Mouse (Mus musculus): ENCODE results near the gene Bach2. TPM values are rescaled to one million over a fixed set of nuclear protein-coding genes. Genes with fewer than 3 reads are reported as not detected.

Bach2 gene
- total and polyA plus RNA-seq, 2 experiments from 2014 or later = 11.7 to 15.9 TPM

GRCm38 (mm10) chr4:32574604-32575003 is 336.0 kb downstream of the Bach2 start:
- H3K27me3 ChIP-seq (ENCODE audit: insufficient read depth, low read length) = no peaks in the 10 kb centered on the region
- H3K9me3 ChIP-seq (ENCODE audit: low read length) = no peaks in the 10 kb centered on the region
- peaks cover 5% of the 10 kb centered on the region; the same call in 1 of the 2 replicates for H3K36me3 ChIP-seq (ENCODE audit: insufficient read depth, low read length)
- no peak overlapping the region for H3K4me3 ChIP-seq (ENCODE audit: low read depth, low read length)
- ATAC-seq (ENCODE audit: low FRiP score) = no peak
- 92% methylated on average over 1 of the region's 1 CpGs for WGBS
- no peak for DNase-seq (ENCODE audit: low spot score)
- H3K4me2 ChIP-seq (ENCODE audit: low read depth, low read length, poor library complexity, severe bottlenecking) = no peak overlapping the region
- no peak overlapping the region for H3K27ac ChIP-seq (ENCODE audit: low read depth, low read length)
- no peak overlapping the region for H3K9ac ChIP-seq (replicated peaks; ENCODE audit: low read length, poor library complexity, severe bottlenecking)
- peaks cover 12% of the 10 kb centered on the region for H3K4me1 ChIP-seq (ENCODE audit: insufficient read depth, low read length)
- TF ChIP-seq CTCF (IDR thresholded peaks at IDR 0.05) = peak; percentile 48

GRCm38 (mm10) chr4:32575165-32575564 is 336.6 kb downstream of the Bach2 start:
- Histone ChIP-seq H3K9ac (replicated peaks; ENCODE audit: low read length, poor library complexity, severe bottlenecking) (no peak overlapping the region), H3K36me3 (ENCODE audit: insufficient read depth, low read length) (peaks cover 11% of the 10 kb centered on the region), H3K4me1 (ENCODE audit: insufficient read depth, low read length) (peaks cover 9% of the 10 kb centered on the region), H3K27ac (ENCODE audit: low read depth, low read length) (no peak overlapping the region), H3K4me3 (ENCODE audit: low read depth, low read length) (no peak overlapping the region), H3K27me3 (ENCODE audit: insufficient read depth, low read length) (no peaks in the 10 kb centered on the region), H3K9me3 (ENCODE audit: low read length) (no peaks in the 10 kb centered on the region), H3K4me2 (ENCODE audit: low read depth, low read length, poor library complexity, severe bottlenecking) (no peak overlapping the region)
- 80% methylated on average over 9 of the region's 9 CpGs for WGBS
- no peak for TF ChIP-seq CTCF (IDR thresholded peaks at IDR 0.05)
- no peak for ATAC-seq (ENCODE audit: low FRiP score)
- no peak for DNase-seq (ENCODE audit: low spot score)

GRCm38 (mm10) chr4:32579850-32580249 is 341.2 kb downstream of the Bach2 start:
- Histone ChIP-seq H3K9ac (replicated peaks; ENCODE audit: low read length, poor library complexity, severe bottlenecking) (no peak overlapping the region), H3K4me2 (ENCODE audit: low read depth, low read length, poor library complexity, severe bottlenecking) (no peak overlapping the region), H3K4me3 (ENCODE audit: low read depth, low read length) (no peak overlapping the region), H3K9me3 (ENCODE audit: low read length) (no peaks in the 10 kb centered on the region), H3K27ac (ENCODE audit: low read depth, low read length) (no peak overlapping the region), H3K4me1 (ENCODE audit: insufficient read depth, low read length) (no peaks in the 10 kb centered on the region), H3K36me3 (ENCODE audit: insufficient read depth, low read length) (peaks cover 14% of the 10 kb centered on the region), H3K27me3 (ENCODE audit: insufficient read depth, low read length) (no peaks in the 10 kb centered on the region)
- DNase-seq (ENCODE audit: low spot score) (no peak), ATAC-seq (ENCODE audit: low FRiP score) (no peak)
- WGBS = 93% methylated on average over 8 of the region's 8 CpGs
- TF ChIP-seq CTCF (IDR thresholded peaks at IDR 0.05) = no peak

- Histone ChIP-seq H3K4me1 (ENCODE audit: insufficient read depth, low read length) (no peaks in the 10 kb centered on the region), H3K36me3 (ENCODE audit: insufficient read depth, low read length) (peaks cover 10% of the 10 kb centered on the region), H3K27me3 (ENCODE audit: insufficient read depth, low read length) (no peaks in the 10 kb centered on the region), H3K9me3 (ENCODE audit: low read length) (no peaks in the 10 kb centered on the region), H3K4me2 (ENCODE audit: low read depth, low read length, poor library complexity, severe bottlenecking) (no peak overlapping the region), H3K9ac (replicated peaks; ENCODE audit: low read length, poor library complexity, severe bottlenecking) (no peak overlapping the region), H3K27ac (ENCODE audit: low read depth, low read length) (no peak overlapping the region), H3K4me3 (ENCODE audit: low read depth, low read length) (no peak overlapping the region)
- 64% methylated on average over 6 of the region's 6 CpGs for WGBS
- DNase-seq (ENCODE audit: low spot score) (no peak), ATAC-seq (ENCODE audit: low FRiP score) (no peak)
- TF ChIP-seq CTCF (IDR thresholded peaks at IDR 0.05) = no peak
Observed at GRCm38 (mm10) chr4:32584181-32584580, 345.6 kb downstream of the Bach2 start.

GRCm38 (mm10) chr4:32586596-32586995 is 348.0 kb downstream of the Bach2 start:
- no peak overlapping the region for H3K9ac ChIP-seq (replicated peaks; ENCODE audit: low read length, poor library complexity, severe bottlenecking)
- no peaks in the 10 kb centered on the region for H3K36me3 ChIP-seq (ENCODE audit: insufficient read depth, low read length)
- 19% methylated on average over 9 of the region's 9 CpGs for WGBS
- H3K27me3 ChIP-seq (ENCODE audit: insufficient read depth, low read length) = no peaks in the 10 kb centered on the region
- H3K9me3 ChIP-seq (ENCODE audit: low read length) = no peaks in the 10 kb centered on the region
- no peak for ATAC-seq (ENCODE audit: low FRiP score)
- no peak overlapping the region for H3K27ac ChIP-seq (ENCODE audit: low read depth, low read length)
- no peak overlapping the region for H3K4me3 ChIP-seq (ENCODE audit: low read depth, low read length)
- no peak overlapping the region for H3K4me2 ChIP-seq (ENCODE audit: low read depth, low read length, poor library complexity, severe bottlenecking)
- H3K4me1 ChIP-seq (ENCODE audit: insufficient read depth, low read length) = no peaks in the 10 kb centered on the region
- peak; percentile 14 for DNase-seq (ENCODE audit: low spot score)
- peak; percentile 69 for TF ChIP-seq CTCF (IDR thresholded peaks at IDR 0.05)

GRCm38 (mm10) chr4:32587543-32587942 is 348.9 kb downstream of the Bach2 start:
- ATAC-seq (ENCODE audit: low FRiP score) (no peak), DNase-seq (ENCODE audit: low spot score) (no peak)
- H3K4me2 ChIP-seq (ENCODE audit: low read depth, low read length, poor library complexity, severe bottlenecking) = no peak overlapping the region
- no peak overlapping the region for H3K9ac ChIP-seq (replicated peaks; ENCODE audit: low read length, poor library complexity, severe bottlenecking)
- no peaks in the 10 kb centered on the region for H3K36me3 ChIP-seq (ENCODE audit: insufficient read depth, low read length)
- no peak for TF ChIP-seq CTCF (IDR thresholded peaks at IDR 0.05)
- no peak overlapping the region for H3K27ac ChIP-seq (ENCODE audit: low read depth, low read length)
- H3K4me1 ChIP-seq (ENCODE audit: insufficient read depth, low read length) = no peaks in the 10 kb centered on the region
- no peaks in the 10 kb centered on the region for H3K27me3 ChIP-seq (ENCODE audit: insufficient read depth, low read length)
- no peaks in the 10 kb centered on the region for H3K9me3 ChIP-seq (ENCODE audit: low read length)
- no peak overlapping the region for H3K4me3 ChIP-seq (ENCODE audit: low read depth, low read length)
- WGBS = 88% methylated on average over 5 of the region's 5 CpGs

Data from midbrain, postnatal 0 days (tissue).